Mouse (Mus musculus): ENCODE measurements around the gene Large1.
"Not testable (repeated sequence)": the region's sequence is repeated elsewhere in the genome, so short reads cannot be mapped to it uniquely, and the experiment has no call there.

Large1 gene

DNA sequence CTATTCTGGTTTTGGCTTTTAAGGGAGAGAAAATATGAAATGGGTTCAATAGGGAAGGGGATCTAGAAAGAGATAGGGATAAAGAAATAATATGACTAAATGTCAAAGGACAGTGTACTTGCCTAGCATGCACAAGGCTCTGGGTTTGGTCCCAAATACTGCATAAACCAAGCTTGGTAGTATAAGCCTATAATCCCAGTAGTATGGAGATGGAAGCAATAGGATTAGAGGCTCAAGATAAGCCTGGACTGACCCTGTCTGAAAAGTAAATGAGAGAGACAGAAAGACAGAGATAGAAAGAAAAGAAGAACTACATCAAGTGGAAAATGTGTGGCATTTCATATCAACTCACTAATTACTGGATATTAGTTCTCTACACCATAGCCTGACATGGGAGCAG is 180.7 kb downstream of the Large1 start:
- no peak for DNase-seq (ENCODE audit: low spot score)

- no peak for DNase-seq (ENCODE audit: low spot score)
Observed at GRCm38 (mm10) chr8:73161994-73162393, 191.3 kb downstream of the Large1 start.

DNA sequence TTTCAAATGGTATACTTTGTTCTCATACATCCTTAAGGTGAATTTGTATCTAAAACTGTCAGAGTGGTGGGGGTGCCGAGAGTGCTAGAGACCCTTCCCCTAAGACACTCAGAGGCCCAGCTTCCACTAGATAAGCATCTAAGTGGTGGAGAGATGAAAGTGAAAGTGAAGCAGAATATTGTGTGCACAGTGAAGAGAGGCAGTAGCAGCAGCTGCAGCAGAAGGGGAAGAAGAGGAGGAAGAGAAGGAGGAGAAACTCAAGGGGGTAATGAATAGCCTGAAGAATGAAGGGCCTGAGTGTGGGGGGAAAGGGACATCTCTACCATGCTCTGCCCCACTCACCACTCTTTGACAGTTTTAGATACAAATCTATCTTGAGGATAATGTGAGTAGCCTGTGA is 191.8 kb downstream of the Large1 start:
- no peak for DNase-seq (ENCODE audit: low spot score)

DNA sequence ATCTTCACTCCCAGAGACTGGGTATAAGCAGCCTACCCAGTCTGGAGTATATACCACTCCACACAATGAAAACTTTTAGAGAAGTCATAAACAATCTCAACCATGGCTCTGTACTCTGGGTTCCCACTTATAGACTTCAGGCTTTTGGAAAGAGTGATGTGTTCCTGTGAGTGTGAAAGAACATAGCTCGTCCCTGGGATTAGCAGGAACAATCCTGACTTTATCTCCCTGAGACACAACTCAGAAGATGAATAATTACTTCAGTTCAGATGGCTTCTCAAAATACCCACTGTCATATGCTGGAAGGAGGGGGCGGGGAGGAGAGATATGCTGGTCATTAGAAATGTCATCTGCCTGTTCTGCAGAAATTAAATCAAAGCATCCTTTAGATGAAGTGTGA is 192.4 kb downstream of the Large1 start:
- no peak for DNase-seq (ENCODE audit: low spot score)

DNA sequence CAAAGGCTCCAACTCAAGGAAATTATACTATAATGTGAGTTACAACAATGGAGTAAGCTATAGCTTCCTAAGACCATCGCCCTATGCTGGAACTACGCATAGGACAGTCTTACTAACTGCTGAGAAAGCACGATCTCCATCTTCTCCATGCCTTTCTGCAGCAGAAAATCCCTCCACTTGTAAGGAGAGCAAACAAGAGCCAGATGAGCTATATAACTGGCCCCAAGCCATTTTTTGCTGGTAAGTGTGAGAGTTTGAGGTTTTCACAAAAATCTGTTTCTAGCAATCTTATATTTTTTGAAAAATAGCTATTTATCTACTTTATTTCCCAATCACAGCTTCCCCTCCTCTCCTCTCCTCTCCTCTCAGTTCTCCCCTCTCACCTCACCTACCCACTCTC is 206.1 kb downstream of the Large1 start:
- DNase-seq (ENCODE audit: low spot score) = no peak

DNA sequence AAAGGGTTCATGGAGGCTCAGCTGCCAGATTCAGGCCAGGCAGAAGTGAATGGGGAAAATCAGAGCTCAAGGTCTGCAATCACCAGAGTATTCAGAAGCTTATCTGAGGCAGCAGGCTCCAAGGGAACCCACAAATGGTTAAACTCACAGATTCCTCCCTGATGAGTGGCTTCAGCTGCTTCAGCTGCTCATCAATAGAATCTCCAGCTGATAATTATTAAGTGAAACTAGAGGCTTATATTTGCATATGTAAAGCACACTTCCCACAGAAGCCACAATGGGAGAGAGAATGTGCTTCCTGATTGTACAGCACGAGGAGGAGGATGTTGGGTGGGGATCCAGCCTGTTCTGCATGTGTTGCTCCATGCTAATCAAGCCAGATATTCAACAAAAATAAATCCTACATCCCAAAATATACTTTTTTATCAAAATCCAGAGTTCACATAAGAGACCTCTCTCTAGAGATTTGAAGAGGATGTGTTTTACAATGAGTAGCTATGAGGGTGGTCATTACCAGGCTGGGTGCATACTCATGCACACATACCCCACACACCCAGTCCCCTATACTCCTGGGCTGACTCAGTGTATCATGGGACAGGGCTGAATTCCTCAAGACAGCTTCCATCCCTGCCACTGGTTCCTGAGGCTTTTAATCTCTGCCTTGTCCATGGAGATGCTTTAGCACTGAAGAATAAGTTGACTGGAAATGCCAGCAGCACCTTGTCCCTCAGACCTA is 210.5 kb downstream of the Large1 start:
- DNase-seq (ENCODE audit: low spot score) = no peak

- no peak for DNase-seq (ENCODE audit: low spot score)
Observed at GRCm38 (mm10) chr8:73135397-73135796, 217.9 kb downstream of the Large1 start.

DNA sequence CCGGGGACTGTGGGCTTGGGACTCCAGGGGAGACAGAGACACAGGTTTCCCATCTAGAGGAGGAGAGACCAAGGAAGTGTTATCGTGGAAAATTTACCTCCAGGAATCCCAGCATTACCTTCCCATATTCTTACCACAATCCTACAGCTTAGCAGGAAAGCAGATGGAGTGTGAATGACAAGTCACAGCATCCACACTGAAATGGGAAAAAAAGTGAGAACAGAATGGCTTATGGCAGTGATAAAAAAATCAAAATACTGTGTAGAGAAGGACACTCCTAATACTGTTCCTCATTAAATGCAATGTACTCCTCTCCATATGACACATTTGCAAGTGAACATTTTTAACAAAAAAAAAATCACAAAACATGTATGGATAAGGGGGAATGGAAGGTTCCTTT is 221.3 kb downstream of the Large1 start:
- DNase-seq (ENCODE audit: low spot score) = no peak

DNA sequence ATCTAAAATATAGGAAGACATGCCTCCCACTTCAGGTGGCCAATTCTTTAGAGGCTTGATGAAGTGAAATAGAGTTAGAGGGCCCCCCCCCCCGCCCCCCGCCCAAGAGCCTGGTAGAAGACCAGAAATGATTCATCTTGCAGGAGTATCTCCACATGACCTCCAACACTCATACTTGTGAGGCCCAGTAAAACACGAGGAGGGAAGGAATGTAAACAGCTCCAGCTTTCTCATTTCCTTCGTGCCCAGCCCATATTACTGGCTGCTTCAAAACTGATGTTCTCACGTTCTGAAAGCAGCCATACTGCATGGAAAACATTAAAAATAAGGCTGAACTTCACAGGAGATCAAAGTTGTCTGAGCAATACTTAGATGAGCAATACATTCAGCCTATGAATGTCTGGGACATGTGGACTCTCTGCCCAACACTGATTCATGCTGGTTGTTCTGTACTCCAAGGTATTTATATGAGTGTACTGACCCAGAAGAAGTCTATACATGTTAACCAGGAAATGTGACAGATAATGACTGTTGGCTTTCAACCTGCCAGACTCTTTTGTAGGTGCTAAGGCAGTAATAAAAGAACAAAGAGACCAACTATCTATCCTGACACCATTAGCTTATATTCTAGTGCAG is 229.4 kb downstream of the Large1 start:
- DNase-seq (ENCODE audit: low spot score) = peak; percentile 8

- no peak for DNase-seq (ENCODE audit: low spot score)
Observed at GRCm38 (mm10) chr8:73112332-73112895, 240.9 kb downstream of the Large1 start.

DNA sequence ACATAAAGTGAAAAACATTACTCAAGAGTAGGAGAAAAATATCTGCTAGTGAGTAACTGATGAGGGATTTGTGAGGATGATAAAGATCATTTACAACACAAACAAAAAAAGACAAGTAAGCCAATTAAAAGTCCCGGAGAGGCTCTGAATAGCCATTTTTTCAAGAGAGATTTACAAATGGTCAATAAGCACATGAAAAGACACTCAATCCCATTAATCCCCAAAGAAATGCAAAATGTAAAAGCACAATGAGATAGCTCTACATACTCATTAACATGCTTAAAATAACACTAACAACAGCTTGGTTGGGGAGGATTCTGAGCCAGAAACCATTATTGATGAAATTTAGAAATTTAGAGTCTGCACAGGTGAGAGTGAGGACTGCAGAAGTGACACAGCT is 249.3 kb downstream of the Large1 start:
- DNase-seq (ENCODE audit: low spot score) = no peak

DNA sequence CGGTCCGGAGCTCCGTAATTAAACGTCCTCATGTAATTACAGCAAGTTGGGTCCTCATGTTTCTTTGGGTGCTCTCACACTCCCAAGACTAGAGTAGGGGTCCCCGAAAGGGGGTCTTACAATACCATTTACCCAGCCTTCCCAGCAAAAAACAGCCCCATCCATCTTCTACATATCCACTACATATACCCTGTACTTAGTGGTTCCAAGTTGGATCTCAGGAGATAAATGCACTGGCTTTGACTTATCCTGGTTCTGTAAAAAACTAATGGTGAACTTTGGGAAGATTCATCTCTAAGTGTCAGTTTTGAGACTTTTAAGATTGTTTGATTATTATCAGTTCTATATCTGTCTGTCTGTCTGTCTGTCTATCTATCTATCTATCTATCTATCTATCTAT is 252.3 kb downstream of the Large1 start:
- no peak for DNase-seq (ENCODE audit: low spot score)

- DNase-seq (ENCODE audit: low spot score) = not testable (repeated sequence)
Observed at GRCm38 (mm10) chr8:73100607-73101006, 252.7 kb downstream of the Large1 start.

DNA sequence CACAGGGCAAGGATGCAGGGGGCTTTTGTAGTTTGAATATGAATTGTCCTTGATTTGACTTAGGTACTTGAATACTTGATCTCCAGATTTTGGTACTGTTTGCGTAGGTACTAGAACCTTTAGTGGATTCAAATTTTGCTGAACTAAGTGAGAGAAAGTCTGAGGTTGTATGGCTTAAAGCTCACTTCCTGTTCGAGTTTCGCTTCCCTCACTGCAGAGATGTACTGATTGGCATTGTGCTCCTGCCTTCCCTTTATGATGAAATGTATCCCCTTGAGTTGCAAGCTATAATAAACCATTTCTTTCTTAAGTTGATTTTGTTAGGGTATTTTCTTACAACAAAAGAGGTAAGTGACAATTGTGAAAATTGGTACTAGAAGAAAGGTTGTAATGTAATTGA is 253.8 kb downstream of the Large1 start:
- no peak for DNase-seq (ENCODE audit: low spot score)

DNA sequence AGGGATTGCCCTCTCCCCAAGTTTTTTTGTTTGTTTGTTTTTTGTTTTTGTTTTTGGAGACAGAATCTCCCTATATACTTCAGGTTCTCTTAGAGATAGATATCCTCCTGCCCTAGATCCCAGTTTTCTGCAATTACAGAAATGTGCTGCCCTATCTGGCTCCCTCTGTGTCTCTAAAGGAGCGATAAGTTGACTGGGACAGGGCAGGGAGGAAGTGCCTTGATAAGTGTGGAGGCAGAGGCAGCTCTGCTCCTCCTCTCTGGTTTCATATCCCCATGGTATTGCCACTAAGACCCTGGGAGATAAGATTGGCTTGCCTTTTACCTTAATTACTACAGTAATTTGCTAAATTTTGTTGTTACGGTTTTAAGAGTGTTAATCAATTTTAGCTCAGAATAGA is 256.4 kb downstream of the Large1 start:
- DNase-seq (ENCODE audit: low spot score) = peak; percentile 10

DNA sequence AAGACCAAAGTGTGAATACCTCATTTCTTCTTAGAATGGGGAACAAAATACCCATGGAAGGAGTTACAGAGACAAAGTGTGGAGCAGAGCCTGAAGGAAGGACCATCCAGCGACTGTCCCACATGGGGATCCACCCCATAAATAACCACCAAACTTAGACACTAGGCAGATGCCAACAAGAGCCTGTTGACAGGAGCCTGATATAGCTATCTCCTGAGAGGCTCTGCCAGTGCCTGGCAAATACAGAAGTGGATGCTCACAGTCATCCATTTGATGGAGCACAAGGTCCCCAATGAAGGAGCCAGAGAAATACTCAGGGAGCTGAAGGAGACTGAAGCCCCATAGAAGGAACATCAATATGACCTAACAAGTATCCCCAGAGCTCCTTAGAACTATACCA is 275.6 kb downstream of the Large1 start:
- not testable (repeated sequence) for DNase-seq (ENCODE audit: low spot score)

GRCm38 (mm10) chr8:73061410-73061809 is 291.9 kb downstream of the Large1 start:
- no peak for DNase-seq (ENCODE audit: low spot score)

DNA sequence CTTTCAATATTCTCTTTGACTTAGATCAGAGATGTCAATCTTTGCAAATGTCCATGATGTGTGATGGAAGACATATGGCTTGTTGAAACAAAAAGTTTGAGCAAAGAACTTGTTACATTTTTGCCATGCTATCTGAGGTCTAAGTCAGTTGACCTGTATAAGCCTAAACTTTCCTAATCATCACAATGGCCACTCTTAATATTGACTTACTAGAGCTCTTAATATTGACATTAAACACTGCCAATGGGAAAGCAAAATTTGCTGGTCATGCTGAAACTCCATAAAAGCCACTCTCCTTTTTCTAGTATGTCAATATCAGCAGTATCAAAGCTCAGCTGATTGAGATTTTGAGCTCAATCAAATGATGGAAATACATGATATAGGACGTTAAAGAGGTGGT is 298.6 kb downstream of the Large1 start:
- no peak for DNase-seq (ENCODE audit: low spot score)

- no peak for DNase-seq (ENCODE audit: low spot score)
Observed at GRCm38 (mm10) chr8:73053878-73054277, 299.5 kb downstream of the Large1 start.

DNA sequence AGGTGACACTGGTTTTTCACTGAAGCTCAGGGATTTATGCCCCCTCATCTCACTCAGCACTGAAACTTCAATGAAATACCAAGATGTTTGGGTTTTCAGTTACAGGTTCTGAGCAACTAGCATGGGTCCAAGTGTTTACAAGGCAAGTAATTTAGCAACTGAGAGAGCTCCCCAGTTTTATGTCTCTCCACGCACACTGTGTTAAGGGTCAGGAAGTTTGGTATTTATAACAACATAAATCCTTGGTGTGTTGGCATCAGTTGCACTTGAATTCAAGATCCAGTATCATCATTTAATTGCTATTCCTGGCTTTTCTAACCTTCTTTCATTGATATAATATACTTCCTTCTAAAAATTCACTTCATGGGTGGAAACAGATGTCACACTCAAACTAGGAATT is 300.9 kb downstream of the Large1 start:
- no peak for DNase-seq (ENCODE audit: low spot score)

GRCm38 (mm10) chr8:73048136-73048535 is 305.2 kb downstream of the Large1 start:
- no peak for DNase-seq (ENCODE audit: low spot score)

DNA sequence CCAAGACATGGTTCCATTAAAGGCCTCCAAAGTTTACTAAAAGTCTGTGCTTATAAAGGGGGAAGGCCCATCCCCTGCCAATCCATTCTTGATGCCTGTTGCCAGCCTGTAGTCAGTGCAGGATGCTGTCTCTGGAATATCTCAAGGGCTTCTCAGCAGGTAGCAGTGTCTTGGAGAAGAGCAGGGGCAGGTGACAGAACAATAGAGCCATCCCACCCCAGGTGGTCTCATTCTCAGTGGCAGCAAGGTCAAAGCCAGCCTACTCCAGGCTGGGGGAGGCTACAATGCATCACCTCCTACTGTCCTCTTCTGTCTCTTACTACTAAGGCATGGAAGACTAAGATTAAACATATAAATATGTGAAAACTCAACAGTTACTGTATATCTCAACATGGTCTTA is 323.6 kb downstream of the Large1 start:
- no peak for DNase-seq (ENCODE audit: low spot score)

GRCm38 (mm10) chr8:73018241-73018640 is 335.1 kb downstream of the Large1 start:
- DNase-seq (ENCODE audit: low spot score) = no peak

GRCm38 (mm10) chr8:73017601-73018000 is 335.7 kb downstream of the Large1 start:
- peak; percentile 68 for DNase-seq (ENCODE audit: low spot score)

Data from adipocyte (in vitro differentiated cells).